Mouse (Mus musculus) common myeloid progenitor, adult 5-6 weeks (primary cell): ENCODE data around the gene Hnrnpr. TPM values are rescaled to one million over a fixed set of nuclear protein-coding genes. Genes with fewer than 3 reads are reported as not detected.

Source experiments
- ATAC-seq: replicated peaks from 2 replicates; pipeline ENCODE4 v1.8.0; 2016; ENCODE audit warnings: low read depth, mild to moderate bottlenecking, moderate TSS enrichment, inconsistent platforms; ENCODE audit not compliant: poor library complexity, severe bottlenecking
- total RNA-seq: library from RNA; stranded (forward); fragments of 200-1000, 187-1606 nt; gene quantifications from 2 replicates; pipeline ENCODE4 v1.2.3, GENCODE M21; 2017

The Hnrnpr gene
- total RNA-seq, 1 experiment from 2014 or later, result 262 TPM

DNA sequence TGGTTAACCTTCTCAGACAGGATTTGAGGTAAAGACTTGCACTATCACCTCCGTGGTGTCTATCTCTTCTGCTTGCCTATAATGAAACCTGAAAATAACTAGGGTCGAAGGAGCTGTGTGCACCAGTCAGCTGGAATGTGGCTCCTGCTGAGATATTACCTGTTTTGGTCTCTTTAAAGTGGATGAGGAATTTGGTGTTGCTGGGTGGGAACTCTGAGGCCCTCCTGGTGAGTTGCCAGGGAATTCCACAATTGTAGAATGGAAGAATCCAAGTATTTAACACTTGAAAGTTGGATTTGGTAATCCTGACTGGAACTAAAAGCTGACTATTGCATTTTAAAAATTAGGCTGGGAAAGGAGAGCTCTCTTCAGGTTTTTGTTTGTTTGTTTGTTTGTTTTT is 6.6 kb upstream of the Hnrnpr start:
- ATAC-seq, result no peak

DNA sequence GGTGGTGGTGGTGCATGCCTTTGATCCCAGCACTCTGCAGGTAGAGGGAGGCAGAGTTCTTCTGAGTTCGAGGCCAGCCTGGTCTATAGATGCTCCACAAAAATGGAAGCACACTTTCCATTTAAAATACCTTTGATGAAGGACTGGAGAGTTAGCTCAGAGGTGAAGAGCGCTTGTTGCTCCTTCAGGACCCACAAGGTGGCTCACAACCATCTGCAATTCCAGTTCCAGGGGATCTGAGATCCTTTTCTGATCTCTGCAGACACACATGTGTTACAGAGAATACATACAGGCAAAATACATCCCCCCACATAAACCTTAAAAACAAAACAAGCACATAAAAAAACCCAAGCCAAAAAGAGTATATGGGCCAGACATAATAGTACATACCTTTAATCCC is 2.4 kb upstream of the Hnrnpr start:
- ATAC-seq, result no peak

DNA sequence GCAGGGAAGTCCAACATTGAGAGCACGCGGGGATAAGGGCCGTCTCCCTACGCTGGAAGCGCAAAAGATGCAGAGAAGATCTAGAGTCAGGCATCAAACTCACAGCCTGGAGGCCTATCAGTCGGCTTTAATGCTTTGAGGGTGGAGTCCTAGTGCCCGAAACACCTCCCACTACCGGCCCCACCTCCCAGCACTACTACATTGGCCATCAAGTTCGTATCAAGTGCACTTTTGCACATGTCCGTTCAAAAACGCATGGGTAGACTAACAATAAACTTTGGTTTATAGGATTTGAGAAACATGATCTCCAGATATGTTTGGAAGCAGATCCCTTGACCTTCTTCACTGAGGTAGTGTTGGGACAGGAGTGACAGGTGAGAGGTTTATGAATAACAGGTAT is 962 bp upstream of the Hnrnpr start:
- peak; percentile 62 for ATAC-seq

DNA sequence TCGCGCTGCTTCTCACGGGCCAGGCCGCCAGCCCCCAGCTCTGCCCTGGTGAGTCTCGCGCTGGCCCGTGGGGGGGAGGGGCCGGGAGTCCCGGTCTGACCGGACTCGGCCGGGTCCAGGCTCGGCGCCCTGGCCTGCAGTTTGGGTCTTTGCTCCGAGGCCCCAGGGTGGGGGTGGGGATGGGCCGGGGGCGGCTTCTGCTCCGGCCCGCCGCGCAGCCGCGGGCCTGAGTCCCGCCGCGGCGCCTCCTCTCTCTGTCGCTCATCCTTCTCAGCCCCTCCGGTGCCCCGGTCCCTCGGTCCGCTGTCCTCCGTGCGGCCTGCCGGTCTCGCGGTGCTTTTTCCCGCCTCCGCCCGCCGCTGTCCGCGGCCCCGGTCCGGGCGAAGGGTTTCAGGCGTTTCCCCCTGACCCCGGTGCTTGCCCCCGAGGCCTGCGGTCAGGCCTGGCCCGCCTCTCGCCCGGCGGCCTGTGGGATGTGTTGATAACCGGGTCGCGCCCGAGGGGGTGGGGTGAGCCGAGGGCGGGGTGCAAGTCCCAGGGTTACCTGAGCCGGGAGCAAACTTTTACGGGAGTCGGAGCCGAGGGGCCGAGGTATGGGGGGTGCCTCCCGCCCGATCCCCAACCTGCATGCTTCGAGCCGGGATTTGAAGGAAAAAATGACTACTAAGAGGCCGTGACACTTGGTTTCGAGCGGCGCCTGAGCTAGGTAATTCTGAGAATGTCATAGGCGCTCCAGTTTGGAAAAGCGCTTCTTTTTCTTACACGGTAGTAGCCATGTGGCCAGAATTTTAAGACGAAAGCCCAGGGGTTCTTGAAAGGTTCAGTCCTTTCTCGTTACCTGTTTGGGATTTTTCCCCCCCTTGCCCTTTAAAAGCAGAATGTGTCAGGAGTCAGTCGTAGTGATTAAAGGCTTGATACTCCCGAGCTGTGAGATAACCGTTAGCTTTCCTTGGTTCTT is 579 bp downstream of the Hnrnpr start:
- ATAC-seq, result no peak; the same call in 1 of the 2 replicates

DNA sequence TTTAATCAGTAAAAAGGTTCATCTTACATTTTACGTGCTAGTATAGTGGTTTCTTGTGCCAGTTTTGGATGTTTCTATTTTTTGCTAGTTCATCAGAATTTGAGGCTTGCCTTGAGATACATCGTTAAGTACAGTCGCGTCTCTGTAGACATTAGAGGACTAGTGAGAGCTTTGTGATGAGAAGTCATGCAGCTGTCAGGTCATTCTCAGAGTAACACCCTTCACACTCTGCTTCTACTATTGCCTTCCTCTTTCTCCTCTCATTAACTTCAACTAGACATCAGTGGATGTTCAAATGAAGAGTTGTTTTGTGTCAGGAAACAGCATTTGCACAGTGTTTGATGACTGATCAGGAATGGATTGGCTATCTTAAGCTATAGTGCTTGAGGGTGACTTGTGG is 1.9 kb downstream of the Hnrnpr start:
- no peak for ATAC-seq

DNA sequence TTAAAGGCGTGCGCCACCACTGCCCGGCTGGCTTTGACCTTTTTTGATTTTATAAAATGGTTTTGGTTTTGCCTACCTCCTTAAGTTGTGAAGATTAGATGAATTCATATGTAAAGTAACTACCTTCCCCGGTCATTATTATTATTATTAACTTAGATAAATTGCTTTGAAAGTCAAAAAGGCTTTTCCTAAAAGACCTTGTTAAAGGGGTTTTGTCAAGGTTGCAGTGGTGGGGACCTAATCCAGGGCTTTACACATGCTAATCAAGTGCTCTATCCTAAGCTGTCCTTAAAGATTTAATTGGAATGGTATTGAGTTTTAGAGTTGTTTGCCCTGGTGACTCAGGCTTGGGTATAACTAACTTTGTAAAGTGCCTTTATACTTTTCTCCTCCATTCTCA is 6.9 kb downstream of the Hnrnpr start:
- no peak for ATAC-seq

DNA sequence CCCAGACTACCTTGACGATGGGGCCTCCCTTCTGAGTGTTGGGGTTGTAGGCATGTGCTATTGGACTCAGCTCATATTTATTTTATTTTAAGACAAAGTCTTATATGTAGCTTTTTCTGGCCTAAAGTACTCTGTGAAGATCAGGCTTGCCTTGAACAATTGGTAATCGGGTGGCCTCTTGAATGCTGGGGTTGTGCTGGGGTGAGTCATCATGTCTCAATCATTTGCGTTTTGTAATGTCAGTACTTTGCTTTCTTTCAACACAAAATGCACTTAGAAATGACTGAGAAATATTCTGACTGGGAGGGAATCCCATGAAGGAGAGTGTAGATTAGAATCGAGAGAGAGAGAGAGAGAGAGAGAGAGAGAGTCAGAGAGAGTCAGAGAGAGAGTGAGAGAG is 9.3 kb downstream of the Hnrnpr start:
- no peak for ATAC-seq

DNA sequence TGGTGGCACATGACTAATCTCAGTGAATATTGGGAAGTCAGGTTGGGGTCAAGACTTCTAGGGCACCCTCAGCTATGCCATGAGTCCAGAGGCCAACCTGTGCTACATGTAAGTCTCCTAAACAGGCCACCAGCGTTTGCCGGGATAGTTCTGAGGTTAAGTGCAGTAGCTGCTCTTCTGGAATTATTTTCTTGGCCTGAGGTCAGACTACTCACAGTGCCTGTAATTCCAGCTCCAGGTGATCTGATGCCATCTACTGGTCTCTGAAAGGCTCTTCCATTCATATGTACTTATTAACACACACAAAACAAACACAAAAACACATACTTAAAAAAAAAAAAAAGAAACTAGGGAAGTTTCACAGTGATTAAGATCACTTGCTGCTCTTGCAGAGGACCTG is 13.5 kb downstream of the Hnrnpr start:
- ATAC-seq, result no peak

DNA sequence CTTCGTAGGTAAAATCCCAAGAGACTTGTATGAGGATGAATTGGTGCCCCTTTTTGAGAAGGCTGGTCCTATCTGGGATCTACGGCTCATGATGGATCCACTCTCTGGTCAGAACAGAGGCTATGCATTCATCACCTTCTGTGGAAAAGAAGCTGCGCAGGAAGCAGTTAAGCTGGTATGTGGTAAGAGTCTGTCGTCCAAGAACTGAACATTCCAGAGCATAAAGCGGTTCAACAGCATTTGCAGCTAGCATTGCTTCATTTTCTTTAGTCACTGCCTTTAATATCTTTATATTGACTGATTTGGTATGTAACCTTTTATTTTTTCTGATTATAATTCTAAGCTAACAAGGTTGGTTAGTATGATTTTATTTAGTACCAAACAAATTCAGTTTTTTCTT is 16.5 kb downstream of the Hnrnpr start:
- ATAC-seq, result no peak

DNA sequence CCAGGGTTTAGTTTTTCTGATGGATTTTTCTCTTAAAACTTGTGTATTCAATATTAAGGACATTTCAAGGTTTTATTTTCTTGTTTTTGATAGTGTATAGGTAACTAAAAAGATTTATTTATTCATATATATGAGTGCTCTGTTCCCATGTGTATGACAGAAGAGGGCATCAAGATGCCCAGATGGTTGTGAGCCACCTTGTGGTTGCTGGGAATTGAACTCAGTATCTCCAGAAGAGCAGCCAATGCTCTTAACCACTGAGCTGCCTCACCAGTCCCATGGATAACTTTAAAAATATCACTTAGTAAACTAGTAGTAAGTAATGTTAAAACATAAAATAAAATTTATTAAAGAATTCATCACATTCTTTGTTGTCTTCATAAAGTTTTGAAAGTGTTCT is 17.4 kb downstream of the Hnrnpr start:
- no peak for ATAC-seq

DNA sequence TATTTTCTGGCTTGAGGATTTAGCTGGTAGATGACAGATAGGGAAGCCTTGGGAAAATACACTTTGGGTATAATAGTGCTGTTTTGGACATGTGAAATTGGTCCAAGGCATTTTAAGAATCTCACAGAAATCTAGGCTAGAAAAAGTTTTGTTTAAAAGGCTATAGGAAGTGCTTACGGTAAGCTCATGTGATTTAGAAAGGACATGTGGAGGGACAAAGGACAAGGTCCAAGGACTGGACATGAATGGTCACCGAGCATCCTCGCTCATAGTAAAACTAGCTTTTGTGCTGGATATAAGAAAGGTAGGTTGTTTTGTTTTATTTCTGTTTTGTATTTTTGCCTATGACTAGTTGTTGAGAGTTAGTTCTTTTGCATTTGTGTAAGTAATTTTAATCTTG is 21.0 kb downstream of the Hnrnpr start:
- ATAC-seq, result no peak

DNA sequence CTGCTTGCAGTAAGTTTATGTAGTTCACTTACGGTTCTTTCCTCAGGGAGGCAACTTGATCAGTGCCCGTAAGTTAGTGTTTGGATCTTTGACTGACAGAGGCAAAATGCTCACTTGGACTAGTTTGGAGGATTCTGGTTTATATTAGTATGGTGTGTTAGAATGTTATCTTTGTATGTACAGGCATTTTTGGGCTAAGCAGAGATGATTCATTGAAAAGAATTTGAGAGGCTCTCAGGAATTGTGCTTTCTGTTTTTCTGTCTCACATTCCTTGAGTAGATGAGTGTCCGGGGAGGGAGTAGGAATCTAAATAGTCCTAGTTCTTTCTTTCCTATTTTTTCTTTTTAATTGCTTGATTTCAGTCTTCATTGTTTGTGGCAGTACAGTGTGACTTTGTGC is 22.4 kb downstream of the Hnrnpr start:
- no peak for ATAC-seq

DNA sequence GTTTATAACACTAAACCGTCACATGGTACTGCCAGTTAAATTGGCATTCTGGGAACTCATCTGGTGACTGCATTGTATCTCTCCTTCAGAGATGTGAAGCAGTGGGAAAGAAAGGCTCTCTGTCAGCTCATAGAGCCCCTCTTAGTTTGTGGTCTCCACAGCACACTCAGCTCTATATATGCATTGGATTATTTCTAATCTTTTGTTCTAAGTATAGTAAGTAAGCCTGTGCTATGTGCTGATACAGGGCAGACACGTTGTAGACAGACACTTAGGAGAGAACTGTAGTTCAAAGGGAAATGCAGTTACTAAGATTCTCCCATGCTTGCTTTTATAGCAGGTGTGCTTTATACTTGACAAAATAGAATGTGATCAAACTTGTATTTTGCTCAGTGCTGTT is 24.3 kb downstream of the Hnrnpr start:
- ATAC-seq, result no peak

DNA sequence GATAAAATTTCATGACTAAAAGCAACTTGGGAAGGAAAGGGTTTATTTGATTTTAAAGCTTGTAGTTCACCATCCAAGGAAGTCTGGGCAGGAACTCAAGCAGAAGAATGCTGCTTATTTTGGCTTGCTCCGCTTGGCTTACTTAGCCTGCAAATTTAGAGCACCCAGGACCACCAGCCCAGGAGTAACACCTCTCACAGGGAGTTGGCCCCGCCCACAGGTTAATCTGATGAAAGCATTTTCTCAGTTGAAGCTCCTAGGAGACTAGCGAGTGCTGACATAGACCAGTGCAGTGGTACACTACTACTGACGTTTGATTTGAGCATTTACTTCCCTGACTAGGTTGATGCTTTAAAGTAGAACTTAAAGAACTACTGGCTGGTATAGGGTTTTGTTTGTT is 26.4 kb downstream of the Hnrnpr start:
- no peak for ATAC-seq

DNA sequence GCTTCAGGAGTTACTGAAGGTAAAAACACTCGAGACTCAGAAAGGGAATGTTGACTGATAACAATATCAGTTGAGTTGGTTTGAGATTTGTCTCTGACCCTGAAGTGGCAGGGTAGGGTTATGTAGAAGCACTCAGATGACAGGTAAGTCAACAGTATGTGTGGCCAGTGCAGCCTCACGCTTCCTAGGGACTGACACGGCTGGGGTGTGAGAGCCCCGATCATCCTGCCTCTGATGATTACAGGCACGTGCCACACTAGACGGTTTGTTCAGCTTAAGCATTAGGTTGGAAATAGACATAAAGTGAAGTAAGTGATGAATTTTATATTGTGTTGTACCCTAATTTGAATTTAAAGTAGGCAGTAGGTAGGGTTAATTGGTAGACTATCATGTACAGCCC is 38.9 kb downstream of the Hnrnpr start:
- ATAC-seq, result no peak

DNA sequence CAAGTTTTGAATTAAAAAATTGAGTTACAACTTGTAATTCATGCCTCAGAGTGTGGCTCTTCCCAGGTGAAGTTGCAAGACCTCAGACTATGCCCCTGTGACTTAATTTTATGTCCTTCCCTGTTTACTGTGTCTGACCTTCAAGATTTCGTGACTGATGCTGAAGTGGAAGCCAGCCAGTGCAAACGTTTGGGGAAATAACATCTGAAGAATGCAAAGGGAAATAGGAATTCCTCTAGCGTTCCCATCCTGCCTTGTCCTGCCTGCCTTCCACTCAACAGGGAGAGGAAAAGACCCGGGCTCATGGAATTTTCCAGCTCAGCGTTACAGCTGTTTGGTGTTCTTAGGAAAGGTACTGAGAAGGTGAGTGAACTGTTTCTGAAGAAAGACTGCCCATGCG is 46.3 kb downstream of the Hnrnpr start:
- ATAC-seq, result no peak

DNA sequence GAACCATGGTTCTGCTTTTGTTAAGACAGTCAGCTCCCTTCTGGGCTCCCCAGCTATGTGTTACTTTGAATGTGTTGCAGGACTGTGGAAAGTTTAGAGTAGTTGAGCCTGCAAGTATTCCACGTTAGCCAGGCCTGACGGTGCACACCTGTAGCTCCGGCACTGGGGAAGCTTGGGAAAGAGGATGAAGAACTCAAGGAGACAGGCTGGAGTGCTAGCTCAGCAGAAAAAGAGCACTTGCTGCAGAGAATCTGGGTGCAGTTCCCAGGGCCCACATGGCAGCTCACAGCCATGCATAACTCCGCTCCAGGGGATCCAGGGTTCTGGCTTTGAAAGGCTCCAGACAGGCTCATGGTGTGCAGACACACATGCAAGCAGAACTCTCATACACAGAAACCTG is 46.7 kb downstream of the Hnrnpr start:
- ATAC-seq, result no peak

DNA sequence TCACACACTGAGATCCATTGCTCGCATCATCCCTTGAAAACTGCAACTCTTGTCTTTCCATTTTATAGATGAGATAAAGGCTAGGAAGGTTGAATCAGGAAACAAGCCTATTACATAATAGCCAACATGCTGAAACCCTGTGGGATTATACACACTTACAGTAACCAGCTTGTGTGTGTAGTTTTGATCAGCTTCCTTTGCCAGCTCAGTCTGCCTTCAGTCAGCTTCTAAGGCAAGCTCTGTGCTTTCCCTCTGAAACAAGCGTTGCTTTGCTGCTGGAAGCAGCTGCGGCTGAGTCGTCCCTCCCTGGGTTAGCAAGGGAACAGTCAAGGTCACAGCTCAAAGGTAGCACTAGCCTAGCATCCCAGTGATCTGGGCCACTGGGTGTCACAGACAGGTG is 57.1 kb downstream of the Hnrnpr start:
- ATAC-seq, result no peak

DNA sequence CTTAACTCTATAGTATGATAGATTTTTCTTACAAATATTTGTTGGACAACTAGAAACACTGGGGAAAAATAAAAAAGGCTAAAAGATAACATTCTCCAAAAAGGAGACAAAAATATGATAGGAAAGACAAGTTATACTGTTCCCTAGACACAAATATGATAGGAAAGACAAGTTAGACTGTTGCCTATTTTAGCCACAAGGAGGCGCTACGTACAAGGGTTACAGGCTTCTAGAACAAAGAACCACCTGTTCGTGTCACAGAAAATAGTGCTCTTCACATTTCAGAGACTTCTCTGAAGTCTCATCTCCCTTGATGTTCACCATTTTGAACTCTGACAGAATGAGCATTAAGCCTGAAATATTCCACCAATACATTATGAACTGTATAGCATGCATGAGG is 59.0 kb downstream of the Hnrnpr start:
- ATAC-seq, result peak; percentile 60

DNA sequence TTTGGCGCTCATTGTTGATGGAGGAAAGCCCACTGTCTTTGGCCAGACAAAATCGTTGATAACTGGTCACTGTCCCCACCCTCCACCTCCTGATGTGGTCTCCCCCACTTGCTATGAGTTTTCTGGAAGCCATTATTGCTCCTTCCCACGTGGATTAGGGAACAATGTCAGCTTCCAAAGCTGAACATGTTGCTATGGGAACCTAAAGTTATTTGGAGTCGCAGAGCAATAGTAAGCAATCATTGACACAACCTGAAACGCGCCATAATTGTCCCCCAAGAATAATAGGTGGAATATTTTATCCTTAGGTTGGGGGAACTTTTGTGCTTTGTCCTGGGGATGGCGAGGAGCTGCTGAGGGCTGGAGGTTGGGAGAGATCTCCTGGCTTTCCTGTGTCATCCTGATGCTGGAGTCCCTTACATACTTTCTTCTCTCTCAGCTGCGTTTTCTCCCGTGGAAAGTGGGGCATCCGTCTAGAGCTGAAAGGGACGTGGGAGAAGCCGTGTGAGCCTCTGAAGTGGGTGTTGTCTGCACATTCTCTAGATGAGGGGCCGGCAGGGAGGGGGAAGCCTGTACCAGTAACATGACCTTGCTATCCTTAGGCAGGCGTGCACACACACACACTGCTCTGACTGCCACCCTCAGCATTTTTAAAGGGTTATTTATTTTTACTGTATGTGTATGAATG is 62.9 kb downstream of the Hnrnpr start:
- no peak for ATAC-seq

DNA sequence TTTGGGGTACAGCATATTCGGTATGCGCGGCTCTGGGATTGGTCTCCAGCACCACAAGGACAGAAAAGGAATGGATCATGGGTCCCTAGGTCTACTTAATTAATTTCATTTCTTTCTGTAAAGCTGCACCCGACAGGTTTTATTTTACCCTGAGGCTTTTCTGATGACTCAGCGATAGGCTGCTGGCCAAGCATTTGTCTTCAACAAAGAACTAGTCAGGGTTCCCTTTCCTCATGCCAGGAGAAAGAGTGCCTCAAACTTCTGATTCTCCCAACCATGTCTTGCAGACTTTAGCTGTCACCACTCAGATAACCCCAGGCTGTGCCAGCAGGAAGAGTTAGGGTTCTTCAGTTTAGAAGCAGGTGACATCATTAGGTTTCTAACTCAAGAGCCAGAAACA is 66.3 kb downstream of the Hnrnpr start:
- no peak for ATAC-seq

DNA sequence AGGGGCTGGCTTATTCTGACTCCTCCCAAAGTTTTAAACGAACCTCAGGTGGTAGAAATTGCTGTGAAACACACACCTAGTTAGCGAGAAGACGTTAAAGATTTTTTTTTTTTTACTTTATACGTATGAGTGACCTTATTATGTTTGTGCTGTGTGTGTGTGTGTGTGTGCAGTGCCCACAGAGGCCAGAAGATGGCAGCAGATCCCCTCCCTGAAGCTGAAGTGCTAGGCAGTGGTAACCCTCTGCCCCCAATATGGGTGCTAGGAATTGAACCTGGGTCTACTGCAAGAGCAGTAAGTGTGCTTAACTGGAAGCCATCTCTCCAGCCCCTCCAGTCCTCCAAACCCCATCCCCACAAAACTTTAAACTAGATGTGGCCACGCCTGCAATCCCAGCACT is 72.3 kb downstream of the Hnrnpr start:
- no peak for ATAC-seq
